Comparison of ENCODE assay signal across 8 mouse cellular contexts in the genomic region with DNA sequence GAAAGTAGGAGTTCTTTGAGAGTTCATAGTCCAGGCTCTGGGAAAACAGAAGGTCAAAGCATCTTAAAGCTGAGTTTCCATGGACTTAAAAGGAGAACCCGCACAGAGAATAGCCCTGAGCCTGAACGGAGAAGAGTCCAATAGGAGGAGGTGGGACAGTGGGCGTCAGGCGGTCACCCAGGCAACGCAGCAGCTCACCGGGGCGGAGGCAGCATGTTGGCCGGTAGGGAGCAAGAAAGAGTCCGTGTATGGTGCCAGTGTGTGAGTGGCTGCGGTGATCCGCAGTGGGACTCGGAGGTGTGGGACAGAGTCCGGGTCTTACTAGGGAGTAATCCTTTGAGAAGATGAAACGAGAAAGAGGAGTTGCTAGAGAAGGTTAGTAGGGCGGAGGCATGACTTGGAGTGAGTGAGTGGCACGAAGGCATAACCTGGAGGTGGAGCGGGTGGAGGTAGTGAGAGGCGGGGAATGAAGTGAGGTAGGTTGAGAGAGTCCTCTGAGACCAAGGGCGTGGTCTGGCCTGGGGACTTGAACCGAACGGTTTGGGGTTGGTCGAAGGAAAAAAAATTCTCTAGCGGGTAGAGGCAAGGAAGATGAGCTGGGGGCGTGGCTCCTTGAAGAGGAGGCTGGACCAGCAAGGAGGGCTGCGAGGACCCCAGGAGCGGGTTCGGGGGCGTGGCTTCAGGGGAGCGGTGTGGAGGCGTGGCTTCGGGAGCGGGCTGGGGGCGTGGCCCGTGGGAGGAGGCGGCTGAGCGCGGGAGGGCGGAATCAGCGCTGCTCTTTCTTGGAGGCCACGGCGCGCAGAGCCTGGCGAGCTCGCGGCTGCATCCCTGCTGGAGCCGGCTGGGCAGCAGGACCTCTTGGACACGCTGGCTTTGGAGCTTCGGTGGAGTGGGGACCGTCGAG. TPM values are rescaled to one million over a fixed set of nuclear protein-coding genes. Genes with fewer than 3 reads are reported as not detected.
DNase-seq lines count a peak whose midpoint lies in the region; ATAC-seq and TF ChIP-seq lines count a peak whose summit lies in the region.

A gene (plus strand): TSS at position 41 of the 904 bp plus-strand sequence.

- no peaks in the 10 kb centered on the region for H3K4me1 ChIP-seq in MEL (ENCODE audit: control insufficient read depth in 1 of 2, insufficient read depth in 2 of 2, low read length in 2 of 2)
- no peaks in the 10 kb centered on the region; the same call in 1 of the 2 replicates for H3K4me1 ChIP-seq in cerebellum, adult 2 months (ENCODE audit: control insufficient read depth, insufficient read depth, low read length)
- peaks cover 10% of the 10 kb centered on the region; the same call in 1 of the 2 replicates for H3K4me1 ChIP-seq in forebrain, postnatal 0 days (ENCODE audit: insufficient read depth)
- peaks cover 38% of the 10 kb centered on the region for H3K4me1 ChIP-seq in lung, embryonic 15.5 days

- ATAC-seq in forebrain, postnatal 0 days: peak; percentile 89
- ATAC-seq in lung, embryonic 15.5 days (ENCODE audit: borderline replicate concordance, extremely low read depth, low FRiP score, low TSS enrichment): peak; percentile 91

- no peak for TF ChIP-seq POLR2A in MEL (IDR thresholded peaks at IDR 0.05; ENCODE audit: control insufficient read depth in 1 of 2, insufficient read depth in 1 of 2, low read depth in 1 of 2, low read length in 2 of 2, poor library complexity in 1 of 2)
- TF ChIP-seq POLR2A in cerebellum, adult 2 months (IDR thresholded peaks at IDR 0.05; ENCODE audit: borderline replicate concordance, insufficient read depth, low read length): no peak

- WGBS in cerebellum, adult 2 months: under 1% methylated on average over 49 of the region's 50 CpGs
- under 1% methylated on average over 50 of the region's 50 CpGs for WGBS in forebrain, postnatal 0 days
- WGBS in lung, embryonic 15.5 days: under 1% methylated on average over 50 of the region's 50 CpGs

- no peak within 1 kb of the TSS for H3K27ac ChIP-seq in MEL (ENCODE audit: control insufficient read depth, low read depth, low read length)
- H3K27ac ChIP-seq in cerebellum, adult 2 months (ENCODE audit: insufficient read depth, low read length): no peak within 1 kb of the TSS
- H3K27ac ChIP-seq in forebrain, postnatal 0 days (ENCODE audit: low read depth, low read length): peak within 1 kb of the TSS; percentile 40; the same call in 1 of the 2 replicates
- peak within 1 kb of the TSS; percentile 82 for H3K27ac ChIP-seq in lung, embryonic 15.5 days

- TF ChIP-seq EP300 in MEL (IDR thresholded peaks at IDR 0.05; ENCODE audit: low read depth in 1 of 2, low read length in 2 of 2): no peak

- no peak for TF ChIP-seq RAD21 in MEL (IDR thresholded peaks at IDR 0.05; ENCODE audit: low read depth, low read length)

- no peak for TF ChIP-seq CTCF in MEL (IDR thresholded peaks at IDR 0.05 in 2 of 3, conservative IDR thresholded peaks at IDR 0.05 in 1 of 3; ENCODE audit: control insufficient read depth in 1 of 3, insufficient read depth in 1 of 3, low read depth in 2 of 3, low read length in 3 of 3, poor library complexity in 1 of 3, severe bottlenecking in 1 of 3)
- no peak for TF ChIP-seq CTCF in cerebellum, adult 2 months (IDR thresholded peaks at IDR 0.05; ENCODE audit: borderline replicate concordance, insufficient read depth, low read depth, low read length)
- no peak for TF ChIP-seq CTCF in forebrain, postnatal 0 days (IDR thresholded peaks at IDR 0.05; ENCODE audit: low read depth)

- no peaks in the 10 kb centered on the region; a peak in 2 of 4 replicates for H3K27me3 ChIP-seq in MEL (ENCODE audit: control insufficient read depth in 1 of 2, insufficient read depth in 2 of 2, low read length in 2 of 2)
- H3K27me3 ChIP-seq in cerebellum, adult 2 months (ENCODE audit: control insufficient read depth, insufficient read depth, low read length): no peaks in the 10 kb centered on the region
- H3K27me3 ChIP-seq in forebrain, postnatal 0 days (ENCODE audit: insufficient read depth, low read length): no peaks in the 10 kb centered on the region
- H3K27me3 ChIP-seq in lung, embryonic 15.5 days: peaks cover 12% of the 10 kb centered on the region

- H3K9ac ChIP-seq in MEL (ENCODE audit: control insufficient read depth, low read depth, low read length, poor library complexity, severe bottlenecking): peak within 1 kb of the TSS; percentile 7
- H3K9ac ChIP-seq in forebrain, postnatal 0 days: peak within 1 kb of the TSS; percentile 64
- peak within 1 kb of the TSS; percentile 54 for H3K9ac ChIP-seq in lung, embryonic 15.5 days

- no peaks in the 10 kb centered on the region for H3K9me3 ChIP-seq in MEL (replicated peaks; ENCODE audit: insufficient read depth, low read length)
- no peaks in the 10 kb centered on the region for H3K9me3 ChIP-seq in forebrain, postnatal 0 days (ENCODE audit: low read length)
- H3K9me3 ChIP-seq in lung, embryonic 15.5 days: no peaks in the 10 kb centered on the region

- H3K4me3 ChIP-seq in MEL (ENCODE audit: control insufficient read depth in 1 of 2, insufficient read depth in 1 of 2, low read depth in 2 of 2, low read length in 2 of 2): peak within 1 kb of the TSS; percentile 54 to 88
- peak within 1 kb of the TSS; percentile 62 for H3K4me3 ChIP-seq in cerebellum, adult 2 months (replicated peaks; ENCODE audit: insufficient read depth, low read depth, low read length)
- H3K4me3 ChIP-seq in forebrain, postnatal 0 days (ENCODE audit: low read depth, low read length): peak within 1 kb of the TSS; percentile 64
- peak within 1 kb of the TSS; percentile 60 for H3K4me3 ChIP-seq in lung, embryonic 15.5 days

- H3K79me2 ChIP-seq in MEL (ENCODE audit: control insufficient read depth, insufficient read depth, low read length, poor library complexity): no peaks in the 10 kb centered on the region

- peak; percentile 86 for DNase-seq in MEL (ENCODE audit: low read depth, low spot score)
- peak; percentile 70 to 78 for DNase-seq in cerebellum, adult 2 months
- DNase-seq in forebrain, postnatal 0 days: peak; percentile 87
- DNase-seq in heart, postnatal 4 days: peak; percentile 87
- DNase-seq in layer of hippocampus, adult 8-10 months (ENCODE audit: low spot score in 2 of 2): peak; percentile 32 to 45
- peak; percentile 72 for DNase-seq in ovary, postnatal 10 days (ENCODE audit: low spot score)
- DNase-seq in thymus, postnatal 10 days (ENCODE audit: low spot score in 2 of 2): peak; percentile 76 to 84

- peak within 1 kb of the TSS; percentile 97 for H3K4me2 ChIP-seq in forebrain, postnatal 0 days (ENCODE audit: low read depth)
- H3K4me2 ChIP-seq in lung, embryonic 15.5 days: peak within 1 kb of the TSS; percentile 89

- no peaks in the 10 kb centered on the region for H3K36me3 ChIP-seq in MEL (ENCODE audit: control insufficient read depth in 1 of 2, insufficient read depth in 2 of 2, low read length in 2 of 2)
- H3K36me3 ChIP-seq in forebrain, postnatal 0 days (ENCODE audit: insufficient read depth): no peaks in the 10 kb centered on the region
- H3K36me3 ChIP-seq in lung, embryonic 15.5 days: no peaks in the 10 kb centered on the region

TF ChIP-seq in MEL, 35 proteins besides CTCF, POLR2A, EP300 and RAD21:
- TF ChIP-seq ZC3H11A (IDR thresholded peaks at IDR 0.05; ENCODE audit: low read depth, low read length): no peak
- TF ChIP-seq MXI1 (IDR thresholded peaks at IDR 0.05; ENCODE audit: low read depth, low read length): no peak
- TF ChIP-seq GATA1 (IDR thresholded peaks at IDR 0.05; ENCODE audit: low read depth, low read length): no peak
- no peak for TF ChIP-seq ETS1 (IDR thresholded peaks at IDR 0.05; ENCODE audit: low read depth, low read length)
- TF ChIP-seq UBTF (IDR thresholded peaks at IDR 0.05; ENCODE audit: borderline replicate concordance, insufficient read depth, low read depth, low read length): no peak

RNA-seq across cellular contexts. Expression of the gene that starts here (rescaled TPM):
- 0.33 and 0.39 TPM in 2 replicates for total RNA-seq in MEL (2012; rRNA removed)
- polyA plus RNA-seq in MEL (2012; ENCODE audit: insufficient read depth in 1 of 2, insufficient read length in 2 of 2, low read depth in 1 of 2, low replicate concordance in 2 of 2, missing spikeins in 1 of 2): 1 to 10 TPM in 1 of 2 experiments, not detected in 1; 1.5 TPM
- polyA plus RNA-seq in cerebellum, adult 2 months (2012; rRNA removed): 5.7 and 6.2 TPM in 2 replicates
- 28.1 and 43.6 TPM in 2 replicates for total RNA-seq in forebrain, postnatal 0 days (2014; rRNA removed)
- polyA plus RNA-seq in forebrain, postnatal 0 days (2015; fragmentation: Nextera tagmentation; extraction: Ambion mirVana): 10.7 and 17.3 TPM in 2 replicates
- 10 to 100 TPM; 50.1 to 52.8 TPM for total RNA-seq in heart, postnatal 4 days (2021)
- total RNA-seq in layer of hippocampus, adult 8-10 months (2022): 10 to 100 TPM; 22.4 to 27.3 (median 23.9) TPM
- 16.1 and 18.1 TPM in 2 replicates for polyA plus RNA-seq in lung, embryonic 15.5 days (2015; fragmentation: Nextera tagmentation; extraction: Ambion mirVana)

Comparison
In these comparisons a context has a peak if more than half of its experiments do, and no peak if none do; other contexts are left out.
1. RNA of the gene that starts here (total RNA-seq): 50.1 to 52.8 TPM in heart, postnatal 4 days, 28.1 to 43.6 TPM in forebrain, postnatal 0 days and 22.4 to 27.3 TPM in layer of hippocampus, adult 8-10 months; 0.33 to 0.39 TPM in MEL; every median in the first group is over 10 times any median in the second.
2. H3K27ac ChIP-seq: peak in forebrain, postnatal 0 days (single experiment) and lung, embryonic 15.5 days (single experiment); none in MEL (single experiment) and cerebellum, adult 2 months (single experiment).
3. H3K9ac ChIP-seq: peak in every context shown above with its lines; median percentile 64 in forebrain, postnatal 0 days; 54 in lung, embryonic 15.5 days; 7 in MEL.
4. Peak in every context shown above with its lines, with median percentiles within 50 percentile points of each other: DNase-seq and H3K4me3 ChIP-seq.